Mouse (Mus musculus) testis, adult 2 months (tissue): ENCODE measurements around the gene Olfr824. TPM values are rescaled to one million over a fixed set of nuclear protein-coding genes. Genes with fewer than 3 reads are reported as not detected.

Experiments
- H3K27ac ChIP-seq: fragments of 200-500 bp; 2 replicates; pipeline ENCODE4 v1.5.1; 2012; ENCODE audit warnings: low read depth, low read length; ENCODE audit not compliant: control insufficient read depth, insufficient read depth
- H3K27me3 ChIP-seq: fragments of 200-500 bp; 2 replicates; pipeline ENCODE4 v1.6.1; 2012; ENCODE audit warnings: mild to moderate bottlenecking, low read length, moderate library complexity; ENCODE audit not compliant: control insufficient read depth, insufficient read depth
- H3K36me3 ChIP-seq: fragments of 200-500 bp; 2 replicates; pipeline ENCODE4 v1.6.1; 2012; ENCODE audit warnings: mild to moderate bottlenecking, low read length; ENCODE audit not compliant: control insufficient read depth, insufficient read depth
- H3K4me1 ChIP-seq: fragments of 200-500 bp; 2 replicates; pipeline ENCODE4 v1.6.1; 2012; ENCODE audit warnings: low read length; ENCODE audit not compliant: control insufficient read depth, insufficient read depth
- H3K4me3 ChIP-seq: fragments of 200-500 bp; 2 replicates; pipeline ENCODE4 v1.5.1; 2012; ENCODE audit warnings: low read depth, mild to moderate bottlenecking, low read length, moderate library complexity, mixed read lengths; ENCODE audit not compliant: control insufficient read depth
- CTCF ChIP-seq: fragments of 200-500 bp; IDR thresholded peaks from 2 replicates; pipeline ENCODE4 v1.5.1; 2012; ENCODE audit warnings: low read depth, mild to moderate bottlenecking, inconsistent platforms, low read length, moderate library complexity; ENCODE audit not compliant: control insufficient read depth, insufficient read depth, insufficient replicate concordance
- POLR2A ChIP-seq: fragments of 200-500 bp; IDR thresholded peaks from 2 replicates; pipeline ENCODE4 v1.6.1; 2012; ENCODE audit warnings: low read depth, mild to moderate bottlenecking, inconsistent platforms, low read length, moderate library complexity; ENCODE audit not compliant: control insufficient read depth
- polyA plus RNA-seq: library from polyadenylated mRNA; depleted of rRNA; stranded (reverse); fragments of >200 nt; gene quantifications from 2 replicates; pipeline ENCODE4 v1.2.3, GENCODE M21; 2012; rRNA removed

Gene Olfr824
- polyA plus RNA-seq, 1 experiment = not detected

DNA sequence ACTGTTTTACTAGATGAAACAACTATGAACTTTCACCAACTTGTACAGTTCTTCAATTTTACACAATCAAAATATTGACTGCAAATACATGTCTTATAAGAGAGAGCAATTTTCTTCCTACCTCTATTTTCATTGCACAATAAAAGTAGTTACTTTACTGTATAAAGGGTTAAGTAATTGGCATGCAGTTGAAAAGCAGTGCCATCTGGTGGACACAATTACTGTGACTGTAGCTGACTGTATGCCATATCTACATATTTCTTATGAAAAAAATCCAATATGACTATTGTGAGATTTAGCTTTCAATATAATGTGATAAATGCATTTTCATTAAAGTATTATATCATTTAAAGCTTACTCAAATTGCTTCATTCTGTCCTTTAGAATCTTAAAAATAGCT lies 33.7 kb downstream of the Olfr824 start:
- TF ChIP-seq POLR2A (no peak), CTCF (no peak)
- H3K4me3 ChIP-seq = no peak overlapping the region
- no peaks in the 10 kb centered on the region for H3K4me1 ChIP-seq
- H3K27me3 ChIP-seq = no peaks in the 10 kb centered on the region
- no peaks in the 10 kb centered on the region for H3K36me3 ChIP-seq
- H3K27ac ChIP-seq = no peak overlapping the region

DNA sequence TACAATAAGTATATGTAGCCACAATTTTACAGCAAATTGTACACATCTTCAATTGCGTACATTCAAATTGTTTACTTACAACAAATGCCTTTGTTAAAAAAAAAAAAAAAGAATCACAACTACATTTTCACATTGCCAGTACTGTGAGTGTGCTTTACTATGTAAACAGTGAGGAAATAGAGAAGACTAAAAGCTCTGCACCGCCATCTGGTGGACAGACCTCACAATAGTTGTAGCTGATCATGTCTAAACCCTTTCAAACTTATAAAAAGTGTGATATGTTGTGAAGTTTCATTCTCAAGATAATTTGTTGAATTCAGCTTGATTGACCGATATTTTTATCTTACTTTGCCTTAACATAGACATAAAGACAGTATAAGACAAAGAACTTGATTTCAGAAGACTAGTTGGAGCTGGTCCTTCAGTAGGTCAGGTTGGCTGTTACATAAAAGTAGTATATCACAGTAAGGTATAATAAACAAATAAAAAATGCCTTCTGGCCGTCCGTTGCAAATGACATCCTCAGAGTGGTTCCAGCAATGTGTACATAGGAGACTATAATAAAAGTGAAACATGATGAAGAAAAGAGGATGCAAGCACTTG lies 36.9 kb downstream of the Olfr824 start:
- no peak overlapping the region for H3K4me3 ChIP-seq
- TF ChIP-seq POLR2A (no peak), CTCF (no peak)
- H3K27me3 ChIP-seq = no peaks in the 10 kb centered on the region

More for the DNA sequence above, 36.9 kb downstream of the Olfr824 start:
- Histone ChIP-seq H3K36me3 (no peaks in the 10 kb centered on the region), H3K4me1 (no peaks in the 10 kb centered on the region), H3K27ac (no peak overlapping the region)

Other genes starting within 250 kb of the Olfr824 start
- gene Olfr815, start 224.1 kb downstream of the Olfr824 start, polyA plus RNA-seq = not detected in 2 replicates
- gene Olfr816, start 214.4 kb downstream of the Olfr824 start, polyA plus RNA-seq = not detected in 2 replicates
- not detected in 2 replicates for gene Olfr818, start 180.9 kb downstream of the Olfr824 start, polyA plus RNA-seq
- not detected in 2 replicates for gene Olfr819, start 162.7 kb downstream of the Olfr824 start, polyA plus RNA-seq
- not detected in 2 replicates for gene Olfr247, start 153.9 kb downstream of the Olfr824 start, polyA plus RNA-seq
- not detected in 2 replicates for gene Gm10310, start 144.9 kb downstream of the Olfr824 start, polyA plus RNA-seq
- not detected in 2 replicates for gene Olfr820, start 117.4 kb downstream of the Olfr824 start, polyA plus RNA-seq
- not detected in 2 replicates for gene Olfr821, start 99.7 kb downstream of the Olfr824 start, polyA plus RNA-seq
- gene Olfr822, start 58.8 kb downstream of the Olfr824 start, polyA plus RNA-seq = not detected in 2 replicates
- not detected in 2 replicates for gene Olfr823, start 14.6 kb downstream of the Olfr824 start, polyA plus RNA-seq
- not detected in 2 replicates for gene Olfr825, start 36.8 kb upstream of the Olfr824 start, polyA plus RNA-seq
- gene Olfr826, start 54.2 kb upstream of the Olfr824 start, polyA plus RNA-seq = not detected in 2 replicates
- not detected in 2 replicates for gene Olfr827, start 84.4 kb upstream of the Olfr824 start, polyA plus RNA-seq
- not detected in 2 replicates for gene Neurod4, start 150.2 kb upstream of the Olfr824 start, polyA plus RNA-seq
- not detected in 2 replicates for gene Tespa1, start 192.9 kb upstream of the Olfr824 start, polyA plus RNA-seq